ENCODE assay signal across 7 mouse cellular contexts in the genomic region with DNA sequence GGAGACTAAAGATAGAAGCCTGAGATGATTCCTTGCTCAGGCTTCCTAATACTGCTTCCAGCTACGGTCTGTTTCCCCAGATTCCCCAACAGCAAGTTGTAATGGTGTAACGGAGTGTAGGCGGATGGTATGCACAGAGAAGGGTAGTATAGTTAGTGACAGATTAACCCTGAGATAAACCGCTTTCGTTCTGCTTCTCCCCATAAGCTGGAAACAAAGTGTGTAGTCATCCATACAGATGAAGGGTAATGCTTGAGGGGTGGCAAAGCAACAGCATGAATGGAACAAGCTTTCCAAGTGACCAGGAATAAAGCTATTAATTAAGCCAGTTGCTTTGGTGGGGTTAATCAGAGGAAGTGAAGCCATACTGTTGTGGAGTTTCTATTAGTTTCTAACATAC. TPM values are rescaled to one million over a fixed set of nuclear protein-coding genes. Genes with fewer than 3 reads are reported as not detected.
A peak's percentile ranks its signal among the peaks of the same experiment; 100 is the strongest.
DNase-seq lines count a peak whose midpoint lies in the region; ATAC-seq and TF ChIP-seq lines count a peak whose summit lies in the region.
"Not testable (repeated sequence)": the region's sequence is repeated elsewhere in the genome, so short reads cannot be mapped to it uniquely, and the experiment has no call there.

No protein-coding gene starts in this region.

- not testable (repeated sequence) for H3K9me3 ChIP-seq in forebrain, embryonic 11.5 days (ENCODE audit: control insufficient read depth, low read length); hindbrain, embryonic 16.5 days (ENCODE audit: control insufficient read depth, low read length); kidney, embryonic 15.5 days (replicated peaks); kidney, postnatal 0 days (replicated peaks; ENCODE audit: low read length)

- in situ Hi-C loops in Patski (cut with MboI; ENCODE audit: low pct_unique_long_range_greater_than_20kb) = loop anchor here (5.0 to 25.0 kb wide), 2 partner anchors 328 to 763 kb away; no protein-coding TSS in a partner anchor

- DNase-seq in Patski (ENCODE audit: low read depth, low spot score) = peak; percentile 31
- DNase-seq in embryo, embryonic 10.5 days (ENCODE audit: low spot score) = peak; percentile 6
- DNase-seq in forebrain, embryonic 11.5 days (ENCODE audit: low spot score) = not testable (repeated sequence)
- peak; percentile 21 for DNase-seq in kidney, postnatal 0 days (ENCODE audit: low spot score)
- DNase-seq in retina, embryonic 14.5 days (ENCODE audit: low spot score) = peak; percentile 70

- H3K27ac ChIP-seq in forebrain, embryonic 11.5 days (ENCODE audit: low read depth, low read length); hindbrain, embryonic 16.5 days (ENCODE audit: low read depth, low read length); kidney, embryonic 15.5 days; kidney, postnatal 0 days: not testable (repeated sequence)

- H3K4me3 ChIP-seq in forebrain, embryonic 11.5 days (ENCODE audit: low read depth, low read length); hindbrain, embryonic 16.5 days (ENCODE audit: low read length); kidney, embryonic 15.5 days (replicated peaks); kidney, postnatal 0 days (replicated peaks; ENCODE audit: low read depth, low read length): not testable (repeated sequence)

- TF ChIP-seq CTCF in Patski (IDR thresholded peaks at IDR 0.05); kidney, postnatal 0 days (IDR thresholded peaks at IDR 0.05; ENCODE audit: low read depth): not testable (repeated sequence)

- CTCF ChIA-PET in Patski (lab: Charles Lee) = not testable (repeated sequence)

- not testable (repeated sequence) for H3K9ac ChIP-seq in forebrain, embryonic 11.5 days (ENCODE audit: low read length); hindbrain, embryonic 16.5 days (ENCODE audit: low read depth, low read length); kidney, embryonic 15.5 days; kidney, postnatal 0 days (ENCODE audit: low read depth, low read length)

- not testable (repeated sequence) for H3K4me2 ChIP-seq in forebrain, embryonic 11.5 days (ENCODE audit: low read depth, low read length, severe bottlenecking); hindbrain, embryonic 16.5 days (ENCODE audit: low read length); kidney, embryonic 15.5 days; kidney, postnatal 0 days (ENCODE audit: low read length)

- 17% methylated on average over 5 of the region's 5 CpGs for WGBS in forebrain, embryonic 11.5 days
- WGBS in hindbrain, embryonic 16.5 days = 30% methylated on average over 5 of the region's 5 CpGs
- WGBS in kidney, embryonic 15.5 days = 59% methylated on average over 5 of the region's 5 CpGs
- WGBS in kidney, postnatal 0 days = 64% methylated on average over 5 of the region's 5 CpGs

- H3K4me1 ChIP-seq in forebrain, embryonic 11.5 days (replicated peaks; ENCODE audit: control insufficient read depth, insufficient read depth, low read length); hindbrain, embryonic 16.5 days (ENCODE audit: control insufficient read depth, insufficient read depth, low read depth, low read length); kidney, embryonic 15.5 days; kidney, postnatal 0 days (replicated peaks; ENCODE audit: insufficient read depth, low read length): not testable (repeated sequence)

- POLR2A ChIA-PET in Patski (lab: Charles Lee) = not testable (repeated sequence)

- peak; percentile 94 for ATAC-seq in Patski
- ATAC-seq in forebrain, embryonic 11.5 days (replicated peaks; ENCODE audit: low FRiP score) = peak; percentile 64
- peak; percentile 35; the same call in 1 of the 2 replicates for ATAC-seq in hindbrain, embryonic 16.5 days
- peak; percentile 94 for ATAC-seq in kidney, embryonic 15.5 days (replicated peaks; ENCODE audit: low FRiP score)
- ATAC-seq in kidney, postnatal 0 days (replicated peaks; ENCODE audit: low FRiP score, low read depth) = peak; percentile 65; the same call in 1 of the 2 replicates

- H3K36me3 ChIP-seq in forebrain, embryonic 11.5 days (ENCODE audit: control insufficient read depth, insufficient read depth, low read length); hindbrain, embryonic 16.5 days (ENCODE audit: control insufficient read depth, insufficient read depth, low read length); kidney, postnatal 0 days (ENCODE audit: insufficient read depth, low read length): not testable (repeated sequence)
- H3K36me3 ChIP-seq in kidney, embryonic 15.5 days = peaks cover 30% of the 10 kb centered on the region

- not testable (repeated sequence) for H3K27me3 ChIP-seq in Patski; forebrain, embryonic 11.5 days (ENCODE audit: control insufficient read depth, insufficient read depth, low read length); hindbrain, embryonic 16.5 days (replicated peaks; ENCODE audit: control insufficient read depth, insufficient read depth, low read length); kidney, embryonic 15.5 days; kidney, postnatal 0 days (ENCODE audit: insufficient read depth, low read length)

RNA-seq across cellular contexts. Expression of a gene that starts 15.4 kb away (rescaled TPM):
- polyA plus RNA-seq in Patski (2021) = 54.8 TPM
- polyA plus RNA-seq in forebrain, embryonic 11.5 days (2014; fragmentation: Nextera tagmentation; extraction: Ambion mirVana) = 29.5 and 32.7 TPM in 2 replicates
- 26.8 and 31.1 TPM in 2 replicates for polyA plus RNA-seq in hindbrain, embryonic 16.5 days (2015; fragmentation: Nextera tagmentation; extraction: Ambion mirVana)
- polyA plus RNA-seq in kidney, embryonic 15.5 days (2015; fragmentation: Nextera tagmentation; extraction: Ambion mirVana) = 28.6 and 32.8 TPM in 2 replicates
- 23.2 and 27.3 TPM in 2 replicates for polyA plus RNA-seq in kidney, postnatal 0 days (2015; fragmentation: Nextera tagmentation; extraction: Ambion mirVana)

Comparison
In these comparisons a context has a peak if more than half of its experiments do, and no peak if none do; other contexts are left out.
1. ATAC-seq: peak in every context shown above with its lines; median percentile 94 in Patski; 94 in kidney, embryonic 15.5 days; 65 in kidney, postnatal 0 days; 64 in forebrain, embryonic 11.5 days; 35 in hindbrain, embryonic 16.5 days.